Mouse (Mus musculus): Measurements from ENCODE around the gene Btnl2. TPM values are rescaled to one million over a fixed set of nuclear protein-coding genes. Genes with fewer than 3 reads are reported as not detected.
A peak's percentile ranks its signal among the peaks of the same experiment; 100 is the strongest.

The Btnl2 gene
- polyA plus RNA-seq, 1 experiment from 2014 or later = not detected

GRCm38 (mm10) chr17:34384699-34385098 is 30.1 kb downstream of the Btnl2 start:
- WGBS = 76% methylated on average over 3 of the region's 3 CpGs

GRCm38 (mm10) chr17:34386656-34387055 is 32.0 kb downstream of the Btnl2 start:
- Histone ChIP-seq H3K4me3 (no peak overlapping the region), H3K4me2 (replicated peaks) (no peak overlapping the region), H3K4me1 (no peaks in the 10 kb centered on the region), H3K9me3 (no peaks in the 10 kb centered on the region), H3K36me3 (no peaks in the 10 kb centered on the region), H3K27me3 (replicated peaks) (no peaks in the 10 kb centered on the region), H3K9ac (no peak overlapping the region), H3K27ac (no peak overlapping the region)
- 78% methylated on average over 2 of the region's 2 CpGs for WGBS
- ATAC-seq (ENCODE audit: low FRiP score, low read depth) = no peak

More at GRCm38 (mm10) chr17:34384699-34385098, 30.1 kb downstream of the Btnl2 start:
- no peaks in the 10 kb centered on the region for H3K36me3 ChIP-seq
- H3K4me2 ChIP-seq (replicated peaks) = no peak overlapping the region
- H3K4me3 ChIP-seq = no peak overlapping the region
- H3K4me1 ChIP-seq = no peaks in the 10 kb centered on the region
- H3K9me3 ChIP-seq = no peaks in the 10 kb centered on the region
- no peak overlapping the region for H3K9ac ChIP-seq
- no peaks in the 10 kb centered on the region for H3K27me3 ChIP-seq (replicated peaks)
- no peak for ATAC-seq (ENCODE audit: low FRiP score, low read depth)
- no peak overlapping the region for H3K27ac ChIP-seq

- Histone ChIP-seq H3K4me3 (no peak overlapping the region), H3K4me2 (replicated peaks) (no peak overlapping the region), H3K27me3 (replicated peaks) (no peaks in the 10 kb centered on the region), H3K36me3 (no peaks in the 10 kb centered on the region), H3K27ac (no peak overlapping the region), H3K9me3 (no peaks in the 10 kb centered on the region), H3K9ac (no peak overlapping the region), H3K4me1 (no peaks in the 10 kb centered on the region)
- no peak for ATAC-seq (ENCODE audit: low FRiP score, low read depth)
- WGBS = 41% methylated on average over 4 of the region's 4 CpGs
These were observed 33.9 kb downstream of the Btnl2 start for GRCm38 (mm10) chr17:34388513-34388912.

GRCm38 (mm10) chr17:34391507-34391906 is 36.9 kb downstream of the Btnl2 start:
- 72% methylated on average over 7 of the region's 7 CpGs for WGBS
- H3K27me3 ChIP-seq (replicated peaks) = no peaks in the 10 kb centered on the region
- H3K4me1 ChIP-seq = no peaks in the 10 kb centered on the region
- H3K27ac ChIP-seq = no peak overlapping the region
- no peaks in the 10 kb centered on the region for H3K36me3 ChIP-seq
- no peak overlapping the region for H3K4me3 ChIP-seq
- H3K9ac ChIP-seq = no peak overlapping the region
- no peak for ATAC-seq (ENCODE audit: low FRiP score, low read depth)
- 0 out of 2 replicates have a peak overlapping the region, but pooled peaks have one; percentile 59 for H3K4me2 ChIP-seq (replicated peaks)
- no peaks in the 10 kb centered on the region for H3K9me3 ChIP-seq

GRCm38 (mm10) chr17:34392321-34392720 is 37.7 kb downstream of the Btnl2 start:
- H3K4me2 ChIP-seq (replicated peaks) = peak overlapping the region; percentile 59
- 6% methylated on average over 24 of the region's 24 CpGs for WGBS
- no peak overlapping the region for H3K27ac ChIP-seq
- no peaks in the 10 kb centered on the region for H3K4me1 ChIP-seq
- no peaks in the 10 kb centered on the region for H3K27me3 ChIP-seq (replicated peaks)
- ATAC-seq (ENCODE audit: low FRiP score, low read depth) = no peak
- no peak overlapping the region for H3K9ac ChIP-seq
- H3K4me3 ChIP-seq = peak overlapping the region; percentile 27
- no peaks in the 10 kb centered on the region for H3K36me3 ChIP-seq
- H3K9me3 ChIP-seq = no peaks in the 10 kb centered on the region

- no peak overlapping the region for H3K4me3 ChIP-seq
- no peaks in the 10 kb centered on the region for H3K27me3 ChIP-seq (replicated peaks)
- no peaks in the 10 kb centered on the region for H3K36me3 ChIP-seq
- H3K9me3 ChIP-seq = no peaks in the 10 kb centered on the region
- 70% methylated on average over 5 of the region's 5 CpGs for WGBS
- H3K4me2 ChIP-seq (replicated peaks) = no peak overlapping the region
- no peak for ATAC-seq (ENCODE audit: low FRiP score, low read depth)
- H3K27ac ChIP-seq = no peak overlapping the region
- peaks cover 4% of the 10 kb centered on the region; the same call in 1 of the 2 replicates for H3K4me1 ChIP-seq
- H3K9ac ChIP-seq = no peak overlapping the region
These were observed 42.7 kb downstream of the Btnl2 start for GRCm38 (mm10) chr17:34397357-34397756.

GRCm38 (mm10) chr17:34398058-34398710 is 43.6 kb downstream of the Btnl2 start:
- no peaks in the 10 kb centered on the region for H3K27me3 ChIP-seq (replicated peaks)
- H3K27ac ChIP-seq = peak overlapping the region; percentile 95; the same call in 1 of the 2 replicates
- 16% methylated on average over 9 of the region's 9 CpGs for WGBS
- H3K9me3 ChIP-seq = no peaks in the 10 kb centered on the region
- no peak overlapping the region for H3K9ac ChIP-seq
- H3K36me3 ChIP-seq = no peaks in the 10 kb centered on the region
- H3K4me2 ChIP-seq (replicated peaks) = peak overlapping the region; percentile 60
- peaks cover 4% of the 10 kb centered on the region; the same call in 1 of the 2 replicates for H3K4me1 ChIP-seq
- H3K4me3 ChIP-seq = peak overlapping the region; percentile 53
- peak; percentile 86 for ATAC-seq (ENCODE audit: low FRiP score, low read depth)

- Histone ChIP-seq H3K4me2 (replicated peaks) (peak within 1 kb of the TSS; percentile 60), H3K9me3 (no peaks in the 10 kb centered on the region), H3K27me3 (replicated peaks) (no peaks in the 10 kb centered on the region), H3K9ac (peak within 1 kb of the TSS; percentile 77), H3K4me1 (peaks cover 4% of the 10 kb centered on the region; the same call in 1 of the 2 replicates), H3K27ac (peak within 1 kb of the TSS; percentile 95), H3K36me3 (no peaks in the 10 kb centered on the region), H3K4me3 (peak within 1 kb of the TSS; percentile 53)
- 4% methylated on average over 34 of the region's 34 CpGs for WGBS
- peak; percentile 98 for ATAC-seq (ENCODE audit: low FRiP score, low read depth)
These were observed 44.2 kb downstream of the Btnl2 start, which contains the start of gene BC051142 for GRCm38 (mm10) chr17:34398711-34399393. Gene BC051142 (plus strand): TSS chr17:34398820.

GRCm38 (mm10) chr17:34399394-34399715 is 44.7 kb downstream of the Btnl2 start:
- no peaks in the 10 kb centered on the region for H3K27me3 ChIP-seq (replicated peaks)
- WGBS = 51% methylated on average over 4 of the region's 4 CpGs
- H3K4me3 ChIP-seq = peak overlapping the region; percentile 53
- ATAC-seq (ENCODE audit: low FRiP score, low read depth) = no peak
- peaks cover 4% of the 10 kb centered on the region; the same call in 1 of the 2 replicates for H3K4me1 ChIP-seq
- H3K36me3 ChIP-seq = no peaks in the 10 kb centered on the region
- 0 out of 2 replicates have a peak overlapping the region, but pooled peaks have one; percentile 95 for H3K27ac ChIP-seq
- no peaks in the 10 kb centered on the region for H3K9me3 ChIP-seq
- 0 out of 2 replicates have a peak overlapping the region, but pooled peaks have one; percentile 77 for H3K9ac ChIP-seq
- peak overlapping the region; percentile 60 for H3K4me2 ChIP-seq (replicated peaks)

- no peaks in the 10 kb centered on the region for H3K9me3 ChIP-seq
- no peak overlapping the region for H3K27ac ChIP-seq
- no peaks in the 10 kb centered on the region; the same call in 1 of the 2 replicates for H3K27me3 ChIP-seq (replicated peaks)
- ATAC-seq (ENCODE audit: low FRiP score, low read depth) = no peak
- H3K9ac ChIP-seq = no peak overlapping the region
- H3K36me3 ChIP-seq = no peaks in the 10 kb centered on the region
- no peak overlapping the region for H3K4me2 ChIP-seq (replicated peaks)
- 24% methylated on average over 6 of the region's 6 CpGs for WGBS
- H3K4me3 ChIP-seq = no peak overlapping the region
- no peaks in the 10 kb centered on the region for H3K4me1 ChIP-seq
These were observed 56.5 kb downstream of the Btnl2 start for GRCm38 (mm10) chr17:34411117-34411516.
